Mouse (Mus musculus) myocyte (in vitro differentiated cells): ENCODE measurements around the gene Ctnnbl1.

Experiments used
- CEBPB ChIP-seq: IDR thresholded peaks from 2 replicates; pipeline ENCODE4 v1.6.1; 2011; ENCODE audit warnings: mild to moderate bottlenecking, moderate library complexity; ENCODE audit not compliant: poor library complexity, insufficient read depth, severe bottlenecking
- MAX ChIP-seq: IDR thresholded peaks from one replicate; pipeline ENCODE4 v1.6.1; 2011; ENCODE audit warnings: low read depth, mild to moderate bottlenecking, control low read depth
- MYOD1 ChIP-seq, 3 experiments: IDR thresholded peaks; one replicate each; pipeline ENCODE4 v1.6.1; 2011; ENCODE audit warnings: control low read depth in 2 of 3, low read depth in 2 of 3, mild to moderate bottlenecking in 2 of 3, moderate library complexity in 1 of 3; ENCODE audit not compliant: insufficient read length in 2 of 3, control insufficient read depth in 1 of 3
- MYOG ChIP-seq, 3 experiments: IDR thresholded peaks; one replicate each; pipeline ENCODE4 v1.6.1; 2011; ENCODE audit warnings: control low read depth in 2 of 3, low read depth in 2 of 3, mild to moderate bottlenecking in 2 of 3; ENCODE audit not compliant: insufficient read length in 2 of 3, control insufficient read depth in 1 of 3, insufficient read depth in 1 of 3
- POLR2A ChIP-seq: IDR thresholded peaks from one replicate; pipeline ENCODE4 v1.6.1; 2011; ENCODE audit warnings: low read depth, mild to moderate bottlenecking, control low read depth, moderate library complexity; ENCODE audit not compliant: insufficient read length
- POLR2AphosphoS2 ChIP-seq: IDR thresholded peaks from one replicate; pipeline ENCODE4 v1.6.1; 2011; ENCODE audit warnings: low read depth, control low read depth; ENCODE audit not compliant: insufficient read length
- REST ChIP-seq: IDR thresholded peaks from one replicate; pipeline ENCODE4 v1.6.1; 2011; ENCODE audit warnings: mild to moderate bottlenecking, control low read depth, moderate library complexity; ENCODE audit not compliant: insufficient read depth, insufficient read length
- TCF12 ChIP-seq: IDR thresholded peaks from one replicate; pipeline ENCODE4 v1.6.1; 2011; ENCODE audit warnings: mild to moderate bottlenecking, control low read depth; ENCODE audit not compliant: poor library complexity, insufficient read depth, severe bottlenecking
- USF1 ChIP-seq: IDR thresholded peaks from one replicate; pipeline ENCODE4 v1.6.1; 2011; ENCODE audit warnings: low read depth, mild to moderate bottlenecking, control low read depth, moderate library complexity

GRCm38 (mm10) chr2:157914105-157914764 lies 177.0 kb downstream of the Ctnnbl1 start, which contains the start of gene Vstm2l:
- TF ChIP-seq POLR2A (no peak), POLR2AphosphoS2 (no peak), TCF12 (no peak), MYOD1 (IDR thresholded peaks at IDR 0.05; ENCODE audit: control insufficient read depth in 1 of 3, insufficient read length in 2 of 3, low read depth in 2 of 3) (no peak), MAX (no peak), USF1 (no peak), MYOG (IDR thresholded peaks at IDR 0.05; ENCODE audit: control insufficient read depth in 1 of 3, insufficient read depth in 1 of 3, insufficient read length in 2 of 3, low read depth in 2 of 3) (no peak), REST (no peak), CEBPB (no peak)
